Mouse (Mus musculus) kidney, adult 18-20 months (tissue): ENCODE measurements around the gene Emb.
"Not testable (repeated sequence)": the region's sequence is repeated elsewhere in the genome, so short reads cannot be mapped to it uniquely, and the experiment has no call there.

ENCODE experiments used
- DNase-seq: peaks from one replicate; pipeline ENCODE4 v3.0.0; 2021

The Emb gene

DNA sequence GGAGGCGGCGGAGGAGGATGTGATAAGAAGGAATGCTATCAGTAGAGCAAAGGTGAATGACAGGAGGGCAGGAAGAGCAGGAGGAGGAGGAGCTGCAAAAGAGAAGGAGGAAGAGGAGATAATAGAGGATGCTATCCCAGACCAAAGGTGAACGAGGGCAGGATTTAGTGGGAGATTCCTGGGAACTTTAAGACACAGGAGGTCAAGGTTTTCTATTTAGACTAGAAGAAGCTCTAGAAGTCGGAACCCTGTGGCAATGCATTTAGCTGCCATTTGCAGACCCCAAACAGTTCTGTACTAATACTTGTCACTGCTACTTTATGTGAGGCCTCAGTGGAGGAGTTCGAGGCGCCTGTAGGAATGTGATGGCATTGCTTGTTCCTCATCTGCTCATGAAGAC, at the start of gene Emb:
TSS of gene Emb (plus strand) at position 301 of the 400 bp plus-strand sequence.
- DNase-seq, result no peak

DNA sequence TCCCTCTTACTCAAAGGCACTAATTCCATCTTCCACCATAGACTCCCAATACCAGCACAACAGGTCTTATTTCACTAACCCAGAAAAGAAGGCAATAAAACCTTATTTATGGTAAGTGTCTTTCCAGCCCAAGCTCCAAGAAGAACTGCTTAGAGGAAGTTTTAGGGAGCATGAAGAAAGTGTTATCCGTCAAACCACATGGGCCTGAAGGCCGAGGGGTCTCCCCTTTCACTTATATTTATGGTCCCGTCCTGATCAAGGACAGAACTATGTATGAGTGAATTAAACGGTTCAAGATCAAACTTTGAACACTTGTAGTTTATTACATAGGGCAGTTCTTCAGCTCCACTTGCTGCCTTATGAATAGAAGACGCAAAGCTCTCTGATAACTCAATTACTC, 44.4 kb upstream of the Emb start:
- DNase-seq, result no peak

DNA sequence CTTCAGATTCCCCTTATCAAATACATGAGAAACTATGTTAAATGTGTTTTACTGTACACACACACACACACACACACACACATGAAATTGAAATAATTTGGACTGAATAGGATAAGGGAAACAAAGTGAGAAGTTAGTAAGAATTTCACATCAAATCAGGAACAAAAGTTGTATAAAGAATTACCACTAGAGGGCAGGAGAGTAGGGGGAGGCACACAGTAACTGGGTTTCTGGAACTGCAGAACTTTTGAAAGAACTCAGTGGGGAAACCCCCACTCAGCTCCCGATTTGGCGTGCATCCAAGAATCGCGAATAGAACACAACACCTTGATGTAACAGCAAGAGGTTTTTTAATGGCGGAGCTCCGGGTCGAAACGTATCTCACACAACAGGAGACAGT, 43.3 kb upstream of the Emb start:
- no peak for DNase-seq

DNA sequence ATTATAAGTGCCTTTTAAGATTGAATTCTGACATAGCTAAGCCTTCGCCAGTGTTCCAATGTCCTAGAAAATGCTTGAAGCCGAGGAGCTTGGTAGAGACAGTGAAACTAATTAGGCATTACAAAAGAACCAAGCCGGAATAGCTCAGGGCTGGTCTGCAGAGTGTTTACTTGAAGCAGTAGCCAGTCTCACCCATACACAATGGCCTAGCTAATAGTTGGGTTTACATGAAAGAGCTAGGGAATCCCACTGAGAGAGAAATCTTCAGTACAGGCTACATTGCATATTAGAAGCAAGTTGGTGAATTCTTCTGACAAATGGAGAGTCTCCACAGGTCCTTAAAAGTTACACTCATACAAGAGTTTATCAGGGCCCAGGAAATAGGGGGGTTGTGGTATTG, 27.4 kb upstream of the Emb start:
- DNase-seq, result not testable (repeated sequence)

DNA sequence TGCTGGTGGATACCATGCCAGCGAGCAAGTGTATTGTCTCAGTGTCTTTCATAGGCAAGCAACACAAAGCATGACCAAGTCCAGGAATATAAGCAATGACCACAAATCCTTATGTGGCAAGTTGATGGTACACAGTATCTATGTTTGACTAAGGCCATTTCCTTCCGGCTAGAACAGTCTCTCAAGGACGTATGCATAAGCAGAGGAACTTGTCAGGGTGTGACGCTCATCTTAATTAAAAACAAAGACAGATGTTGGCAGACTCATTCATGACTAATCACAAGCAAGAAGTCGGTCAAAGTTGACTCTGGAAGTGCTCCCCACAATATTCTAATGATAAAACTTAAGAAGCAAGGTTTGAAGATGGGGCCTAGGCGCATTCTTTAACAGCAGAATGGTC, 25.0 kb upstream of the Emb start:
- no peak for DNase-seq

DNA sequence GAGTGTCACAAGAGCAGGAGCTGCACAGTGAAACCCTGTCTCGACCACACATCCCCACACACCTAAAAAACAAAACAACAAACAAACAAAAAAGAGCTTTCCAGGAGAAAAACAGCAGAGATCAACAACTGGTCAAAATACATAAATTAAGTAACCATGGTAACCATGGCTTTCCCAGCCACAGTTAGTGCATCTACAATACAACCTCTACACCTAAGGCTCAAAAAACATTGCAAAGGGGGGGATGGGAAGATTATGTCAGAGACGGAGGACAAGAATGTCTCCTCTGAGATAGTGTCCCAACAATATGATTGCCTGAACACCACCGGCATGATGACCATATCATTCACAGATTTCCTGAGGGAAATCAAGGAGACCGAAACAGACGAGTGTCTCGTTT, 23.0 kb upstream of the Emb start:
- no peak for DNase-seq

DNA sequence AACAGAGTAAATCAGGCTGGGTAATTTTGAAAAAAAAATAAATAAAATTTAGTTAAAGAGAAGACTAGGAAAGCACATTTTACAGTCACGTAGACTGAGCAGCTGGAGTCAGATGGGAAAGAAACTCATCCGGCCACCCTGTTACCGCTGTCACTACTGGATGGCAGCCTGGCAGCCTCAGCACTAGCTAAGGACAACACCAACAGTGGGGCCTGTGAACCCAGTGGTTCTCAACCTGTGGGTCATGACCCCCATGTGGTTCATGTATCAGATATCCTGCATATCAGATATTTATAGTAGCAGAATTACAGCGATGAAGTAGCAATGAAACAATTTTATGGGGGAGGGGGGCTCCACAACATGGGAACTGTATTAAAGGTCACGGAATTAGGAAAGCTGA, 16.2 kb upstream of the Emb start:
- DNase-seq, result no peak

DNA sequence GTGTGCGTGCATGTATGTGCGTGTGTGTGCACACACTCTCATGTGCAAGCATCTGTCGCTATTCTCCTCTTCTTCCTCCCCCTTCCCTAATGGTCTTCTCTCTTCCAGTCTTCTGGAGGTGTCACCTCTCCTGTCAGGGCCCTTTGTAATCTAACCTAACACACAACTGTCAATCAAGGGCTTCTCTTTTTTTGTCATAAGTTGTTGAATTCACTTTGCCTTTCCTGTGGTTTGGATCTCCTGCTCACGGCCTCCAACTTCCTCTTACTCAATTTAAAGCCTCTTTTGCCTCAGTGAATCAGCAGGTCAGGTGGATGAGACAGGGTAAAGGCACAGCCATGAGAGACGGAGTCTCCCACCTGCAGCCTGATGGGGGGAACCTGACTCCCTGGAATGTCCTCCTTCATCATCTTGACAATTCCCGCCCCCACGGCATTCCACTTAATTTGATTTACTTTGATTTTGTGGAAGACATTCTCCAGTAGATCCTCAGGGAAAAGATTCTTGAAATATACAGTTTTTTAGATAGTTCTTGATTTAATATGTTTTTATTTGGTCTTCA, 14.8 kb upstream of the Emb start:
- no peak for DNase-seq

DNA sequence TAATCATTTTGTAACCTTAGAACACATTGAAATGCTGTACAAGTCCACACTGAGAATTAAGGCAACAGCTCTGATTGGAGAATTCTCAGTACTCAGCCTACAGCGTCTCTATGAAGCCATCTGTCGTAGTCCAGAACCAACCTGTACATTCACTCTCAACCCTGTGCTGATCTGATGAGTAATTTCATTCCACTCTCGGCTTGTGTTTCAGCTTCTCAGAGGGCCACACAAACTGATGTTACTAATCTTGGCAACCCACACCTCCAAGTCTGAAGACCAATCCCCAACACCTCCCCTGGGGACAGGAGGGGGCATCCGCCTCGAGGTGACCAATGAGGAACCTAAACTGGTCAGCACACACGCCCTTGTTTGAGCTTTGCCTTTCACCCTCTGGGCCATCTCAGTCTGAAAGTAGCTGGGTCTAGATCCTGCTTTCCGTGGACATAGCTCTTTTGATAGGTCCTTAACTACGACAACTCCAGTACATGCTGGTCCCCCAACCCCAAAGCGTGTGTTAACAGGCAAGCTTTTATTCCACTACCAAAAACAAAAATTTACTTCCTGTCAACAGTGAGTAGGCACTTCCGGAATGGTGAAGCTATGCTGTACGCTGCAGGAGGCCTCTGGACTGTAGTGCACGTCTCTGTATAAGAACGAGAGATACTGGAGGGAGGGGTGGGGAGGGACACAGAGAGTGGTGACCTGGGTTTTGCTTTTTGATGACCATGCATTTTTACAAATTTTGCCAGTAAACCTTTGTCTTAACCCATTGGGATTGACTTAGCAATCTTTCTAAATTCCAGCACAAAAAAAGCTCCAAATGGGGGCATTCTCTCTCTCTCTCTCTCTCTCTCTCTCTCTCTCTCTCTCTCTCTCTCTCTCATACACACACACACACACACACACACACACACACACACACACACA, 12.5 kb upstream of the Emb start:
- no peak for DNase-seq

DNA sequence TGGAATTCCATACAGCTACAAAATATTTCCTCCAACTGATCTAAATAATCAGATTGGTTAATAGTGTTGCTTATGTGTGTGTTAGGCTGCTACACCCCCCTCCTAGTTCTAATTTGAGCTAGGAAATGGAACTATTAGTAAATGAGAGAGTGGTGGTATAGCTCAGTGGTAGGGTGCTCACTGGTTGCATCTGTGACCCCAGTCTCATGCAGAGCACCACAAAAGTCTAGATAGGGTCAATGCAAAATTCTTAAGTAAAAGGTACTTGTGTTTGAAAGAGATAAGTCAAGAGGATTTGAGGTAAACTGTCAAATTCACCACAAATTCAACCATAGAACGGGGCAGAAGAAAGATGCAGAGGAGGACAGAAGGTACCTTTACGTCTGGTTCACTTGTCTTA, 10.7 kb upstream of the Emb start:
- no peak for DNase-seq

DNA sequence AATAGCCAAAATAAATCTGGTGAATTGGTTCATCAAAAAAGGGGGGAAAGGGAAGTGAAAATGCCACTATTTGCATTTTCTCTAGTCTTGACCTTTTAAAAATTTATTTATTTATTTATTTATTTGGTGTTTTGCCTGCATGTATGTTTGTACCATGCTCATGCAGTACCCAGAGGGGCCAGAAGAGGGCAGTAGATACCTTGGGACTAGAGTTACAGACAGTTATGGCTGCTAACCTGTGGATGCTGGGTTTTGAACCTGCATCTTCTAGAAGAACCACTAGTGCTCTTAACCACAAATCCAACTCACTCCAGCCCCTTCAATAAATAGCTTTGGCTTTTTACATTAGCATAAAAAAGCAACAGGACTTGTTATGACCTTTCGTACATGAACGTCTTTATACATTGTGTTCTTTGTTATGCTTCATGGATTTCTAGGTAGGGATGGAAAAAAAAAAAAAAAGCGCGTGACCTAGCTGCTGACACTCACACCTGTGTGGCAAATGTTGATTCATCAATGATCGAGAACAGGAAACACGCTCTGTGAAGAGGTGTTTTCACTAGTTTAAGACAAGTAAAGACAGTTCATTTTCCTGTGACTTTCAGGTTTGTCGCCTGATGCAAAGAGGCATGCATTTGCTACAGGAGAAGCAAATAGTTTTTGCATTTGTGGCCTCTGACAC, 9.8 kb upstream of the Emb start:
- DNase-seq, result peak; percentile 81

DNA sequence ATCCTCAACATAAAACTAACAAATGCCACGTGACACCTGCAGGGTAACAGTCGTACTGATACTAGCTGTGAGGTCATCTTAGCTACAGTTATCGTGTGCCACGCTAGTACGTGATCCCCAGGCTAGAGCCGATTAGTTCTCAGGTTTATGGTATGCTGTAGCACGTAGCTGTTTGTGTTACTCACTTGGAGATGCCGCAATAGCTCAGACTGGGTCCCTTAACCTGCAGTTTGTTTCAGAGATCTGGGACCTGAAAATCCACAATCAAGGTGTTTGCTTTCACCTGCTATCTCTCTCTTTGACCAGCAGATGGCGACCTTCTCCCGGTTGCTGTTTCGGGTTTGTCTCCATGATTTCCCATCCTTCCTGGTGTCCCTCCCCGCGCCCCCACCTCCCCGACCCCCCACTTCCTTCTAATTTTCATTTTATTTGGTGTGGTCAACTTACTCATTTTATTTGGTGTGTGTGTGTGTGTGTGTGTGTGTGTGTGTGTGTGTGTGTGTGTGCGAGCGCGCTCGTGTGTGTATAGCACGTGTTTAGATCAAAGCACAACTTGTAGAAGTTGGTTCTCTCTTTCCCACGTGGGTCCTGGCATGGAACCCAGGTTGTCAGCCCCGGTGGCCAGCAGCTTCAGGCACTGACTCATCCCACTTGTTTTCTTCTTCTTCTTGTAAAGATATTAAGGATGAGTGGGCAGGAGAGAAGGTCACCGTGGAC, 5.4 kb upstream of the Emb start:
- DNase-seq, result peak; percentile 16

DNA sequence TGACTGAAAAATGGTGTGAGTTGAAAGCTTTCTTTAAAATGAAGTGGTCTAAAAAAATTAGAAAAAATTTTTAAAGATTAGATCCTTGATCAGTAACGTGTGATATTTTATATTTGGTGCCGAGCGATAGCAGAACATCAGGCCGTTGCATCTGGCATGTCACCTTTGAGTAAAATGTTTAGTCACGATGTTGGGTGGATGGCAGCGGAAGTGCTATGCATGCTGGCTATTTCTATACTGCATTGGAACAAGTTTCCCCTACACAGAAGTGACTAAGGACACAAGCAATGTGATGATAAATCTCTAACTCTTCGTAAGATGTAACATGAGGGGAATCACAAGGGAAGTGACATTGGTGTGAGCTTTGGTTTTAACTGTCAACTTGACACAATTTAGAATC, 3.7 kb upstream of the Emb start:
- DNase-seq, result no peak

DNA sequence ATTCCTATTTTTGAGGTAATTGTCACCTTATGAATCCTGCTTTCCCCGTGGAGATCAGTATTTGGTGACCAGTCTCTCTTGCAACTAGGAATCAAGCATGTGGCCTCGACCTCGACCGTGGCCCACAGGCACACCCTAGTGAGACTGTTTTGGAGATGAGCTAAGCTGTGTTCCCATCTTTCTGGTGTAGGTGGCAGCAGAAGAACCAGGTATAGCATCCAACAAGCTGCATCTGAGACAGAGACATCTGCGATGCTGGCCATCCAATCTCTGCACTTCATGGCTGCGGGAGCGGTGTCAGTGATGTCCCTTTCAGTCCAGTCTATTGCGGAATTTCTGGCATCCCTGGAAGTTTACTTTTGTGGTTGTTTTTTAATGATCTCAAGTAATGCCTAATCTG, 2.3 kb upstream of the Emb start:
- no peak for DNase-seq

DNA sequence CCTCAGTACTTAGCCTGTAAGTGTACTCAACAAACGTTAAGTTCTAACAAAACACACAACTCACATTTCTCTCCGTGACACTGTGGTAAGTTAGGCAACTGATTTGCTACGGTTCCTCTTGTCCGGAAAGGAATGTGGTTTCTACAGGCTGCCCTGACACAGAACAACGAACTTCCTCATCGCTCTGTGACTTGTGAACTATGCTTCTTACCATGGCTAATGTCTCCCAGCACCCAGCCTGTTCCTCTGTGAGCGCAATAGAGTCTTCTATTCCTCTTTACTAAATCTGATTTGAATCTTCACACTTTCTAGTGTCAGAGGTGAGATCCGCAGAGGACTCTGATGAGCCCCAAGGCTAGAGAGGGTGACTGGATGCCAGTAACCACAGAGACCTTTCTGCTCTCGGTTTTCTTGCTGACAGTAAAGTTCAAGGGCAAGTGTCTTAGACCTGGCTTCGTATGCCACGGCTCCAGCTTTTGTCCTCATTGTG, 3.1 kb downstream of the Emb start:
- DNase-seq, result no peak

DNA sequence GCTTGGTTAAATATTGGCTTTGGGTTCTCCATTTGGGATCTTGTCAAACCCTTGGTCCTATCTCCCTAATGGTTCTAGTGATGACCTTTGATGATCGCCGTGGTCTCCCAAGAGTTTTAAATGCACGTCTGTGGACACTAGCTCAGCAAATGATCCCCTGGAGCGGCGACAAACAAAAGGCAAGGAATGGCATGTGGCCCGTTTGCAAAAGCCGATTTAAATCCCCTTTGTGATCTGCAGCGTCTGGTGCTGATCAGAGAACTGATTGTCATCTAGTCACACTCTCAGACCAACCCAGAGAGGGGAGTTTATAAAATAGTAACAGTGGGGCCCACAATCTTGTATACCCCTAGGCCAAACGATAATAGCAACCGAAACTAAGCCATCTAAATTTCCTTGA, 7.1 kb downstream of the Emb start:
- DNase-seq, result no peak

DNA sequence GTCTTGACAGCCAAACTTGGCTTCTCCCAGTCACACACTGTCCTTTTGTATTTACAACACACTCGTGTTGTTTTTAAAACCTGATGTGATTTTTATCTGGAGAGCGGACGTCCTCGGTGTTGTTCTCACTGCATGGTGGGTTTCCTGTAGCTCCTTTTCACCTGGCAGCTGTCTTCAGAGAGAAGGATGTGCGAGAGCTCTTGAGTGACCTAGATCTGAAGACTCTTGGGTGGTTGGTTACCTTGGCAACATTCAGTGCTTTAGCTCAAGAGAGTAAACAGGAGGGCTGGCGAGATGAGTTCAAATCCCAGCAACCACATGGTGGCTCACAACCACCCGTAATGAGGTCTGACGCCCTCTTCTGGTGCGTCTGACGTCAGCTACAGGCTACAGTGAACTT, 7.8 kb downstream of the Emb start:
- DNase-seq, result no peak

DNA sequence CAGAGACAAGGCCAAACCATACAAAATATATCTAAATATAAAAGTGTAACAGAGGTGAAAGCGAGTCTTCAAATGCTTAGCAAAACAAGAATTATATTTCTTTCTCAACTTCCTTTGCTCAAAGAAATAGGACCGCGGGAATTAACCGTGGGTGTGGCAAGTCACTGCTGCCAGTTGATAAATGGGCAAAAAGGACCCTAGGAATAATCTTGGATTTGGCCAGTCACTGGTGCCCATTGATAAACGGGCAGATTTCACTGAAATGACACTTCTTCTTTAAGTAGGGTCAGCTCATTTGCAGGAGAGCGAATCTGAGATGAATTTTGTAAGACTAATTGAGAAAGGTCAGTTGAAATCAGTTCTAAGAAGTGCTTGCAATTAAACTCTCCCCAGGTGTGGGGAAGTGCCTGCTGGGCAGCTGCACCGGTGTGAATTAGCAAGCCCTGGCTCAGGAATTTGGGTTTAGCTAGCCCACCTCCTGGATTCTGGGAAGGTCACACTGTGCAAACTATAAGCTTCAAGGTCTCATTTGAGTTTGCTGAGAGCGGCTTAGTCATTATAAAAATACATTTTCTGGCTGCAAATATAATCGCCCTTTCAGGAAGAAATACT, 8.5 kb downstream of the Emb start:
- DNase-seq, result no peak

DNA sequence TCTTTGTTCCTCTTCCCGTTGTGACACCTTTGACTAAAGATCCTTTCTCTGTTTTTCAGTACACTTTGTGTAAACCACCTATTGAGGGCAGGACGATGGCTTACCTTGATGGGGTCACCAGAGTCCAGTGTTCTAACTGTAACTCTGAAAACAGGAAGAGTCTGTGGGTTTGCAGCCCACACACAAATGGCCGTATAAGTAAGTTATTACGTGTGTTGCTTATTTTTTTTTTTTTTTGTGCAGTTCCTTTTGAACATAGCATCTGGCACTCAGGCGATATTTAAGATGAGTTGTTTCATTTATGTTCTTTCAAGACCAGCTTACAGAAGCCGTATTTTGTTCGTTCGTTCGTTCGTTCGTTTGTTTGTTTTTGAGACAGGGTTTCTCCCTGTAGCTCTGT, 9.3 kb downstream of the Emb start:
- DNase-seq, result no peak

DNA sequence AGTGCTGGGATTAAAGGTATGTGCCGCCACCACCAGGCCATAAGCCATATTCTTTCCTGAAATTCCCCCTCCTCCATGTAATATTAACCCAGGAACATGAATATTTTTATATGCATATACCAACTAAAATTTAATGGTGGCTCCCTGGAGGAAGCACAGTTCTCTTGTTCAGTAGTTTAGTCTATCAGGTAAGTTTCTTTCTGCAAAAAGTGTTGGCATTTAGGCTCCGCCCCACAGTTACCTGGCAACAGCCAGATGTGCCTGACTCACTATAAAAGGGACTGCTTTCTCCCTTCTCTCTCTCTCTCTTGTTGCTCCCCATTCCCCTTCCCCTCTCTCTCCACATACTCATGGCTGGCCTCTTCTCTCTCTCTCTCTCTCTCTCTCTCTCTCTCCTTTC, 9.8 kb downstream of the Emb start:
- DNase-seq, result no peak

DNA sequence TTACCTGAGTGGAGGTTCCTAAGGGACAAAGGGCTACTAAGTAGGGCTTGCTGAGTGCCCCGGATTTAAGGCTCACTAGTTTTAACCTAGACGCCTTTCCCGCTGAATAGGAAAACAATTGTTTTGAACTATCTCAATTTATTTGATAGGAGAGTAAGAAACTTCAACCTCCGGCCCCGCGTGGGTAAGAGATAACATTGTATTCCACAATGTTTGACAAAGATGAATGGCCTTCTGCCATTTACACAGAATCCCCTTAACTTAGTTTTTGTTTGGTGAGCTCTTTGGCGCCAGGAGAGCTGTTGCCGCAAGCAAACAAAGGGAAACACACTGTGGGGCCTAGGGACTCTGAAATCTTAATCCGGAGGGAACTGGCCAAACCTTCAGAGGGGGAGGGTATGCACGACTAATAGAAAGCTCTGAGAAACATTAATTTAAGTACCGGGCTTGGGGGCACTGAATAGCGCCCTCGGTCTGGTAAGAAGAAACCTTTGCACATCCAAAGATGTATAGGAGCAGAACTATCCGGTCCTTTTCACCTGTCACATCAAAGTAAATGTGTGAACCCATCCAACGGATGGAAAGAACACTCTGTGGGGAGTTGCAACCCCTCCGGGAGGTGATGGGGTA, 11.7 kb downstream of the Emb start:
- DNase-seq, result no peak
